Comparison of ENCODE assay signal across 7 mouse cellular contexts in genomic region chr12:75616158-75616791, GRCm38 (mm10). TPM values are rescaled to one million over a fixed set of nuclear protein-coding genes. Genes with fewer than 3 reads are reported as not detected.
DNase-seq lines count a peak whose midpoint lies in the region; ATAC-seq and TF ChIP-seq lines count a peak whose summit lies in the region.

No protein-coding gene starts in this region.

- H3K4me1 ChIP-seq in embryonic facial prominence, embryonic 11.5 days (ENCODE audit: control insufficient read depth, insufficient read depth, low read length) = no peaks in the 10 kb centered on the region
- H3K4me1 ChIP-seq in hindbrain, embryonic 10.5 days (replicated peaks) = peaks cover 7% of the 10 kb centered on the region
- H3K4me1 ChIP-seq in limb, embryonic 14.5 days (ENCODE audit: control insufficient read depth, insufficient read depth, low read length) = no peaks in the 10 kb centered on the region
- no peaks in the 10 kb centered on the region for H3K4me1 ChIP-seq in midbrain, postnatal 0 days (ENCODE audit: insufficient read depth, low read length)

- WGBS in embryonic facial prominence, embryonic 11.5 days = 4% methylated on average over 23 of the region's 24 CpGs
- WGBS in hindbrain, embryonic 10.5 days = 7% methylated on average over 24 of the region's 24 CpGs
- 8% methylated on average over 23 of the region's 24 CpGs for WGBS in limb, embryonic 14.5 days
- WGBS in midbrain, postnatal 0 days = 7% methylated on average over 23 of the region's 24 CpGs

- peak overlapping the region; percentile 41 for H3K4me2 ChIP-seq in embryonic facial prominence, embryonic 11.5 days (ENCODE audit: low read depth, low read length)
- H3K4me2 ChIP-seq in limb, embryonic 14.5 days (replicated peaks; ENCODE audit: low read depth, low read length, severe bottlenecking) = peak overlapping the region; percentile 56
- peak overlapping the region; percentile 38 for H3K4me2 ChIP-seq in midbrain, postnatal 0 days (ENCODE audit: low read depth, low read length, poor library complexity, severe bottlenecking)

- TF ChIP-seq CTCF in midbrain, postnatal 0 days (IDR thresholded peaks at IDR 0.05) = no peak

- no peak overlapping the region for H3K9ac ChIP-seq in embryonic facial prominence, embryonic 11.5 days (replicated peaks; ENCODE audit: low read length)
- H3K9ac ChIP-seq in limb, embryonic 14.5 days (ENCODE audit: low read depth, low read length, severe bottlenecking) = 0 out of 2 replicates have a peak overlapping the region, but pooled peaks have one; percentile 28
- H3K9ac ChIP-seq in midbrain, postnatal 0 days (replicated peaks; ENCODE audit: low read length, poor library complexity, severe bottlenecking) = no peak overlapping the region

- no peak for ATAC-seq in embryonic facial prominence, embryonic 11.5 days (replicated peaks; ENCODE audit: insufficient number of reproducible peaks, low FRiP score, low TSS enrichment, low read depth)
- ATAC-seq in limb, embryonic 14.5 days (ENCODE audit: low FRiP score, low read depth) = no peak
- ATAC-seq in midbrain, postnatal 0 days (ENCODE audit: low FRiP score) = no peak
- ATAC-seq in inflammation-experienced regulatory T-cells, adult 6 months = no peak

- H3K27me3 ChIP-seq in embryonic facial prominence, embryonic 11.5 days (ENCODE audit: control insufficient read depth, insufficient read depth, low read length) = no peaks in the 10 kb centered on the region
- H3K27me3 ChIP-seq in hindbrain, embryonic 10.5 days (ENCODE audit: insufficient read depth, poor library complexity, severe bottlenecking) = no peaks in the 10 kb centered on the region
- no peaks in the 10 kb centered on the region for H3K27me3 ChIP-seq in limb, embryonic 14.5 days (ENCODE audit: control insufficient read depth, insufficient read depth, low read length)
- H3K27me3 ChIP-seq in midbrain, postnatal 0 days (ENCODE audit: insufficient read depth, low read length) = no peaks in the 10 kb centered on the region

- H3K27ac ChIP-seq in embryonic facial prominence, embryonic 11.5 days (replicated peaks; ENCODE audit: low read depth, low read length) = no peak overlapping the region
- H3K27ac ChIP-seq in hindbrain, embryonic 10.5 days = 0 out of 2 replicates have a peak overlapping the region, but pooled peaks have one; percentile 6
- no peak overlapping the region for H3K27ac ChIP-seq in limb, embryonic 14.5 days (replicated peaks; ENCODE audit: low read depth, low read length)
- H3K27ac ChIP-seq in midbrain, postnatal 0 days (ENCODE audit: low read depth, low read length) = no peak overlapping the region

- TF ChIP-seq POLR2A in limb, embryonic 14.5 days (IDR thresholded peaks at IDR 0.05; ENCODE audit: borderline replicate concordance, extremely low read depth, insufficient read depth, insufficient read length) = no peak

- H3K36me3 ChIP-seq in embryonic facial prominence, embryonic 11.5 days (replicated peaks; ENCODE audit: control insufficient read depth, insufficient read depth, low read depth, low read length) = no peaks in the 10 kb centered on the region
- H3K36me3 ChIP-seq in hindbrain, embryonic 10.5 days = no peaks in the 10 kb centered on the region
- H3K36me3 ChIP-seq in limb, embryonic 14.5 days (ENCODE audit: control insufficient read depth, insufficient read depth, low read length) = no peaks in the 10 kb centered on the region
- no peaks in the 10 kb centered on the region for H3K36me3 ChIP-seq in midbrain, postnatal 0 days (ENCODE audit: insufficient read depth, low read length)

- H3K9me3 ChIP-seq in embryonic facial prominence, embryonic 11.5 days (replicated peaks; ENCODE audit: control insufficient read depth, low read length) = no peaks in the 10 kb centered on the region
- no peaks in the 10 kb centered on the region for H3K9me3 ChIP-seq in hindbrain, embryonic 10.5 days
- H3K9me3 ChIP-seq in limb, embryonic 14.5 days (ENCODE audit: control insufficient read depth, low read length) = no peaks in the 10 kb centered on the region
- H3K9me3 ChIP-seq in midbrain, postnatal 0 days (ENCODE audit: low read length) = no peaks in the 10 kb centered on the region

- H3K4me3 ChIP-seq in embryonic facial prominence, embryonic 11.5 days (ENCODE audit: low read depth, low read length) = peak overlapping the region; percentile 2; the same call in 1 of the 2 replicates
- peak overlapping the region; percentile 38 for H3K4me3 ChIP-seq in hindbrain, embryonic 10.5 days
- peak overlapping the region; percentile 30 for H3K4me3 ChIP-seq in limb, embryonic 14.5 days (replicated peaks; ENCODE audit: low read length)
- 0 out of 2 replicates have a peak overlapping the region, but pooled peaks have one; percentile 9 for H3K4me3 ChIP-seq in midbrain, postnatal 0 days (ENCODE audit: low read depth, low read length)

- DNase-seq in adrenal gland, postnatal 25 days = peak; percentile 13
- DNase-seq in embryonic facial prominence, embryonic 11.5 days (ENCODE audit: low spot score) = peak; percentile 22
- peak; percentile 37 for DNase-seq in hindbrain, embryonic 10.5 days (ENCODE audit: low spot score)
- DNase-seq in limb, embryonic 14.5 days (ENCODE audit: low spot score) = no peak
- DNase-seq in midbrain, postnatal 0 days (ENCODE audit: low spot score) = no peak
- DNase-seq in left cerebral cortex, adult 9 months (ENCODE audit: low spot score in 2 of 2) = no peak

RNA-seq across cellular contexts. Expression of gene Ppp2r5e, which starts 20.2 kb away (rescaled TPM):
- total RNA-seq in adrenal gland, postnatal 25 days (2021) = 52.2 and 53.3 TPM in 2 replicates
- polyA plus RNA-seq in embryonic facial prominence, embryonic 11.5 days (2014; fragmentation: Nextera tagmentation; extraction: Ambion mirVana) = 18.7 TPM in 2 replicates
- polyA plus RNA-seq in hindbrain, embryonic 10.5 days (2016; fragmentation: Nextera tagmentation; extraction: Ambion mirVana) = 14.2 and 14.3 TPM in 2 replicates
- polyA plus RNA-seq in limb, embryonic 14.5 days (2012; rRNA removed) = 25.1 and 27.3 TPM in 2 replicates
- polyA plus RNA-seq in limb, embryonic 14.5 days (2014; fragmentation: Nextera tagmentation; extraction: Ambion mirVana) = 17.2 and 17.6 TPM in 2 replicates
- total RNA-seq in midbrain, postnatal 0 days (2014; rRNA removed) = 32.9 and 45.7 TPM in 2 replicates
- polyA plus RNA-seq in midbrain, postnatal 0 days (2015; fragmentation: Nextera tagmentation; extraction: Ambion mirVana) = 20.5 and 22.8 TPM in 2 replicates
- polyA plus RNA-seq in inflammation-experienced regulatory T-cells, adult 6 months (2017; shearing (Covaris generic)) = 1 to 10 TPM; 6.3 to 8.3 (median 7.3) TPM

RNA-seq across cellular contexts. Expression of gene Wdr89, which starts 53.1 kb away (rescaled TPM):
- 4.1 and 5.0 TPM in 2 replicates for total RNA-seq in adrenal gland, postnatal 25 days (2021)
- polyA plus RNA-seq in embryonic facial prominence, embryonic 11.5 days (2014; fragmentation: Nextera tagmentation; extraction: Ambion mirVana) = 12.1 and 13.9 TPM in 2 replicates
- 9.8 and 13.3 TPM in 2 replicates for polyA plus RNA-seq in hindbrain, embryonic 10.5 days (2016; fragmentation: Nextera tagmentation; extraction: Ambion mirVana)
- 7.3 and 8.9 TPM in 2 replicates for polyA plus RNA-seq in limb, embryonic 14.5 days (2012; rRNA removed)
- polyA plus RNA-seq in limb, embryonic 14.5 days (2014; fragmentation: Nextera tagmentation; extraction: Ambion mirVana) = 10.2 and 11.3 TPM in 2 replicates
- total RNA-seq in midbrain, postnatal 0 days (2014; rRNA removed) = 3.3 and 3.5 TPM in 2 replicates
- polyA plus RNA-seq in midbrain, postnatal 0 days (2015; fragmentation: Nextera tagmentation; extraction: Ambion mirVana) = 2.9 and 3.5 TPM in 2 replicates
- 10 to 100 TPM; 15.7 to 29.2 (median 21.9) TPM for polyA plus RNA-seq in inflammation-experienced regulatory T-cells, adult 6 months (2017; shearing (Covaris generic))

Comparison
In these comparisons a context has a peak if more than half of its experiments do, and no peak if none do; other contexts are left out.
1. DNase-seq: peak in adrenal gland, postnatal 25 days (single experiment), embryonic facial prominence, embryonic 11.5 days (single experiment) and hindbrain, embryonic 10.5 days (single experiment); none in limb, embryonic 14.5 days (single experiment), midbrain, postnatal 0 days (single experiment) and left cerebral cortex, adult 9 months (0 of 2).
2. Peak in every context shown above with its lines, with median percentiles within 50 percentile points of each other: H3K4me2 ChIP-seq and H3K4me3 ChIP-seq.